Mouse (Mus musculus): Measurements from ENCODE around the gene 4933427I04Rik. TPM values are rescaled to one million over a fixed set of nuclear protein-coding genes. Genes with fewer than 3 reads are reported as not detected.

Gene 4933427I04Rik
- total RNA-seq, 2 experiments from 2014 or later, result not detected

Other genes with a start within 250 kb of the 4933427I04Rik start
- 100 to 1,000 TPM; 431 to 441 TPM for gene Macf1, start 175.3 kb upstream of the 4933427I04Rik start, total RNA-seq (2021)
- gene Ndufs5, start 141.5 kb upstream of the 4933427I04Rik start, total RNA-seq (2021), result 100 to 1,000 TPM; 273 to 301 TPM
- gene Akirin1, start 109.3 kb upstream of the 4933427I04Rik start, total RNA-seq (2021), result 10 to 100 TPM; 46.2 to 46.7 TPM
- under 1 TPM; 0.41 to 0.77 TPM for gene Rhbdl2, start 71.8 kb upstream of the 4933427I04Rik start, total RNA-seq (2021)
- gene Mycbp, start 45.2 kb downstream of the 4933427I04Rik start, total RNA-seq (2021), result 10 to 100 TPM; 28.9 to 31.2 TPM
- 10 to 100 TPM; 50.8 to 52.6 TPM for gene Rragc, start 57.8 kb downstream of the 4933427I04Rik start, total RNA-seq (2021)
- gene 4930535I16Rik, start 58.3 kb downstream of the 4933427I04Rik start, total RNA-seq (2021), result not detected

Data from heart, postnatal 4 days (tissue).